Mouse (Mus musculus) Muller cell, postnatal 12 days (primary cell): ENCODE data around the gene Ssrp1.
A peak's percentile ranks its signal among the peaks of the same experiment; 100 is the strongest.

Experiments
- DNase-seq: peaks from one replicate; pipeline ENCODE4 v3.0.0-alpha.2; 2015; ENCODE audit errors: inconsistent ontology term

The Ssrp1 gene

DNA sequence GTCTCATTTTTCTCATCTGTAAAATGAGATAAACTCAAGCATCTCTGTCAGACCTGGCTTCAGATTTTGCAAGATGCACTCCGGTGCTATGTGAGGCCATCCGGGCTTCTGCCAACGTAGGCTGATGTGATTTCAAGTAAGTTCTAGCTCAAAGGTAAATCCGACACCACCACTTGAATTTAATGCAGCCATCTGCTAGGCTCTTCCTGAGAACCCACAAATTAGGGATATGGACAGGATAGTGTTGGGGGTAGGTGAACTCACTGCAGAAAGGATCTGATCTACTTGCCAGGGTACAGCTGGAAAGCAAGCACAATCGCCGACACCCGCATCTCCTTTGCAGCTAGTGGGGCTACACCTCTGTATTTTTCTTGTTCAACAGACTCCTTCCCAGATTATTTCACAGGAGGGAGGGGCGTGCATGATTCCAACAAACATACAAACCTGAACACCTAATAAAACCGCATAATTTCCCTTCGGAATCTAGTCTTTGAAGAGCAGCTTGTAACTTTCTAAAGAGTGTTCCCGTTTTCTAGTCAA lies 457 bp upstream of the Ssrp1 start:
- DNase-seq, result no peak

DNA sequence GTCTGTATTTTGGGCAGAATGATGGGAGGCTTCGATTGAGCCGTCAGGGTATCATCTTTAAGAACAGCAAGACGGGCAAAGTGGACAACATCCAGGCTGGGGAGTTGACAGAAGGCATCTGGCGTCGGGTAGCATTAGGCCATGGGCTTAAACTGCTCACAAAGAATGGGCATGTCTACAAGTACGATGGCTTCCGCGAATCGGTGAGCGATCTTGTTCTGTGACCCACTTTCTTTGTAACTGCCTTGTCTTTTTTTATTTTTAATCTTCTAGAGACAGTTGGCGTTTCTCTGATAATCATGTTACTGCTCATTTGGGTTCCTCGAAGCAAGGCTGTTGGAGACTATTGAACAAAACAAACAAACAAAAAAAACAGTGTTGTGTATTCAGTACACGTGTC lies 1.3 kb downstream of the Ssrp1 start:
- no peak for DNase-seq

DNA sequence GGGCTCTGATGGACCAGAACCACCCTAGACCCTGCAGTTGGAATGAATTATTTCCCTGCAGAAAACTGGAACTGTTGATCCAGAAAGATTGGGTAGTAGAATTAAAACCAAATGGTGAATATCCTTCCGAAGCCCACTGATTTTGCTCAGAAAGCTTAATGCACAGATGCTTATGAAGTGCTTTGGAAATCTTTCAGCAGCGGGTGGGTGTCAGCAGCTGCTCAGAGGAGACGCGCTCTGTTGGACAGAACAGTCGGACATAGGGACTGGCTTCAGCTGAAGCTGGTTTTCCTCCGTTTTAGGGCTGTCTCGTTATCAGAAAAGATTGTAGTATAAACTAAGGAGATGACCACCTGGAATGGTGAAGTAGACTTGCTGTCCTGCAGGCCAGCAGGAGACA lies 6.6 kb downstream of the Ssrp1 start:
- no peak for DNase-seq

DNA sequence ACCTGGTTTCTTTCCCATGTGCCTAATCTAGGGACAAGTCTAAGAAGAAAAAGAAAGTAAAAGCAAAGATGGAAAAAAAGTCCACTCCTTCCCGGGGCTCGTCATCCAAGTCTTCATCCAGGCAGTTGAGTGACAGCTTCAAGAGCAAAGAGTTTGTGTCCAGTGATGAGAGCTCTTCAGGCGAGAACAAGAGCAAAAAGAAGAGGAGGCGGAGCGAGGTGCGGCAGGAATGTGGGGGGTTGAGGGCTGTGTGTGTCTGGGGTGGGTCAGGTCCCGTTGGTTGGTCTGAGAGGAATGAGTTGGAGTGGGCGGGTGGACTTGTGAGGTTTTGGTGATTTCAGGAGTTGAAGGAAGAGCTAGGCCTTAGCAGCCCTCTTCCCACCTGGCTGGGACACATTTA lies 9.2 kb downstream of the Ssrp1 start:
- DNase-seq, result no peak

DNA sequence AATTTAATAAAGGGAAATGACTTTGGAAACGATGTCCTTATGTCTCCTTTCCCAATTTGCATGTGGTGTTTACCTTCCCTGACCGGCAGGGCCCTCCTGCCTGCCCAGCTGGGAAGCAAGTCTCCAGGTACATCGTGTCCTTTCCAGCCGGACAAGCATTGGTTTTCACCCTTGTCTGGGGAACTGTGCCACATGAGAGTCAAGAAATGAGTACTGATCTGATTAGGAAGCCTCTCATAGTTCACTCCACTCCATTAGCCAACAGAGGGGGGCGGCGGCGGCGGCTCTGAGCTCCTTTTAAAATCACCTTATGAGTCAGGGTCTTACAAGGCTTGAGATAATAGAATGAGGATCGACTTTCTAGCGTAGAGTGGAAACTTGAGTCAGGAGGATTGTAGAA lies 10.0 kb downstream of the Ssrp1 start:
- no peak for DNase-seq

DNA sequence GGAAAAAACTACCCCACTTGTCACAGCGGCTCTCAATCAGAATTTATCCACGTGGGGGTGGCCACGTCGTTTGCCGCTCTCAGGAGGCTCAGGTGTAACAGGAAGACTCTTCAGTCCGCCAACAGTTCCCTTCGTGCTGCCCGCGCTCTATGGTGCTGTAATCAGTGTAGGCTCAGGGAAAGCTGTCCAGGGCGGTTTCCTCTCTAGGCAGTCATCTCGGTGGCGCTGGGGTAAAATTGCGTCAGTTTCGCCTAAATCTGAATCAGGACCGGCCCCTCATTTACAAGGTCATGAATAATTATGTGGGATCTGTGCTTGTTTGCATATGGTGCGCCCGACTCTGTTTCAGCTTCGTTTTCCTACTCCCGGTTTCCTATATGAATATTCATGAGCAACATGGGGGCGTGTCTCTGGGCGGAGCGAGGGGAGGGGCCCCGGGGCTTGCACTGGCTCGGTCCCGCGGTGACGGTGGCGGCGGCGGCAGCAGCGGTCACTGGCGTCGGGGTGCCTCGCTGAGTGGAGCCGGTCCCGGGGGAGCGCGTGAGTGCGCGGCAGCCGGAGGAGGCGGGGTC lies 10.6 kb downstream of the Ssrp1 start, which contains the start of gene Tnks1bp1:
Tnks1bp1 (plus strand) TSS at position 427 of the 572 bp plus-strand sequence.
- DNase-seq, result peak; percentile 96

DNA sequence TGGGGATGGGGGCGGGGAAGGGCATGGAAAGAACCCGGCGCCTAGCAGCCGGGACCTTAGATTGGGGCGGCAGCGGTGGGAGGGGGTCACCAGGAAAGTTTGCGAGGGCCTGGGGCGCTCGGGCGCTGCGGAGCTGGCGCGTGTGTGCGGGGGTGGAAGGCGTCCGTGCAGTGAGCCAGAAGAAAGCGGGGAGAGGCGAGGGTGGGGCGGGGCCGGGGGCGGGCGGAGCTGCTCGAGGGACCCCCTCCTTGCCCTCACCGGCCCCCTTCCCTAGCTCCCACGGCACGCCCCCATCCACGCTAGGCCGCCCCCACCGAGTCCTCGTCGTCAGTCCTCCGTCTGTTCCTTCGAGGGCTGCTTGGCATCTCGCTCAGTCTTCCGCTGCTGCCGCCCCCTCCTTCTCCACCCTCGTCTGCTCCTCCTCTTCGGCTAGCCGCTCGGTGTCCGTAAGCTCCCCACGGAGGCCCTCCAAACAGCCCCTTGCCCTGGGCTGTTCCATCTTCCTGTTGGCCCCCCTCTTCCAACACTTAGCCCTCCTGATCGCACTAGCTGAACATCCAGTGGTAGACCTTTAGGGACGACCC lies 11.2 kb downstream of the Ssrp1 start:
- DNase-seq, result peak; percentile 80

DNA sequence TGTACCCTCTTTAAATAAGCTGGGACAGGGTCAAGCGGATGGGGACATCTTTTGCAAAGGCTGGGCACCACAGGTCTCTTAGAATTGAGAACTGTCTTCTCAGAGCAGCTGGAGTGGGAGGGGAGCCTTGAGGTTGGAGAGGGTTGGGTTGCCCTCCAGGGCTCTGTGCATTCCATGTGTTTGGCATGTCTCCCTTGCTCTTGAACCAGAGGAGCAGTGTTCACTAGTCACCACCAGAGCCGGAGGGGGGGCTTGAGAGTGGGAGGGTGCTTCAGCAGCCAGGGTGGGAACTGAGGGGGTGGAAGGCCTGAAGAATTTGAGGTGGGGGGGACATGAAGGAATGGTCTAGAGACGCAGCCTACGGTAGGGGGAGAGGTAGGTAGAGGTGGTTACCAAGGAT lies 12.2 kb downstream of the Ssrp1 start:
- peak; percentile 73 for DNase-seq

DNA sequence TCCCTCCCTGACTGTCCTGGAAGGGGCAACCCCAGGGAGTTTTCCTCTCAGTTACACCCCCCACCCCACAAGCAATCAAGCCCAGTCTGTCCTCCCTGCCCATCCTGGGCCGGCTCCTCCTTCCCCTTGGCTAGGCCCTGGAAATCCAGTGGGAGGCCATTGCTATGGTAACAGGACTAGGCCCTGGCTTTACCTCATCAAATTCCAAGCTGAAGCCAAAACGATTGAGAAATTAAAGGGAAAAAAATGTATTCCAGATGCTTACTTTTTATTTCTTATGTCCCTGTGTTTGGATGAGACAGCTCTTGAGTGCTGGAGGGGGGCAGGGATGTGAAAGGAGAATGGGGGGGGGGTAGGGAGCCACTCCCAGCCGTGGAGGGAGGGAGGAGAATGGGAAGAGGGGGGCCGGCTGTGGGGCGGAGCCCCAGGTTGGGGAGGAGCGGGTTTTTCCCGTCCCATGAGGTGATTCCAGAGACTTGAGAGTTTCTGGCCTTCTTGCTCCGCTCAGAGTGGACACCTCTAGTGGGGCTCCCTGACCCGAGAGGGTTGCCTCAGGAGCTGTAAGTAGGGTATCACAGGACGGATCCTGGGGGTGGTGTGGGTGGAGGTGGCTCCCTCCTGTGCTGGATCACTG lies 13.1 kb downstream of the Ssrp1 start:
- peak; percentile 94 for DNase-seq

DNA sequence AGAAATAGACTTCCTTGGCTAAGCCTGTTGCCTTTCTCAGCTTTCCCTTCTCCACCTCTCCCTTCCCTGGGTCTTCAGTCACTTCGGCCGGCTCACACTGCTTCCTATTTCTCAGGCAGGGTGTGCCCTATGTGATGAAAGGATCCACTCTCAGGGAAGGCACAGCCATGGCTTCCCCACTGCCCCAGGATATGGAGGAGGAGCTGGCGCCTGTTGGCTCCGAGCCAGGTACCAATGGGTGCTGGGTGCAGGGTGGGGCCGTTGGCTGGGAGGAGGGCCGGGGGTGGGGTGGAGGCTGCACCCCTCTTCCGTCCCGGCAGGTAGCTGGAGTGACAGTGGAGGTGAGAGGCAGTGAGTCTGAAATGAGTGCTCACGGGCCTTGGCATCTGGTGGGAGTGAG lies 13.7 kb downstream of the Ssrp1 start:
- DNase-seq, result no peak

DNA sequence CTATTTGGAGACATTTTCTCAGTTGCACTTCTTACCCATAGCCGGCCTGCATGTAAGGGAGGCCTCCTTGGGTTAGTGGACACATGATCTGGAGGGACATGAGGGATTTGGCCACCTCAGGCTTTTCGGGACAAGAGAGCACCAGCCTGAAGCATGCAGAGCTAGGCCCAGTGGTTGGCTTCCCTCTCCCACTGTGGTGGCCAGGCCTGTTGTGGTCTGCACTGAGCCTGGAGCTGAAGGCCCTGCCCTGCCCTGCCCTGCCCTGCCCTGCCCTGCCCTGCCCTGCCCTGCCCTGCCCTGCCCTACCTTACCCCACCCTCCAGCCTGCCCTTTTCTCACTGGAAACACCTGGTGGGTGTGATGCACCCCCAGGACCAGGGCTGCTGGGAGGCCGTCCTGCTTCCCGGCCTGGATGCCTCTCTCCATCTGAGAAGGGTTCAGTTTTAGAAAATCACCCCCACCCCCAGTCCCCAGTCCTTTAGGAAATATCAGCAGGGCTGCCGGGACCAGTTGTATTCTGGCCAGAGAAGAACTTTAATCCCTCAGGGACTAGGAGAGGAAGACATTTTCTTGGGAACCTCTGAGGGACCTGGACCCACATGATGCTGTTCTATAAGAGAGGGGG lies 16.3 kb downstream of the Ssrp1 start:
- DNase-seq, result no peak

DNA sequence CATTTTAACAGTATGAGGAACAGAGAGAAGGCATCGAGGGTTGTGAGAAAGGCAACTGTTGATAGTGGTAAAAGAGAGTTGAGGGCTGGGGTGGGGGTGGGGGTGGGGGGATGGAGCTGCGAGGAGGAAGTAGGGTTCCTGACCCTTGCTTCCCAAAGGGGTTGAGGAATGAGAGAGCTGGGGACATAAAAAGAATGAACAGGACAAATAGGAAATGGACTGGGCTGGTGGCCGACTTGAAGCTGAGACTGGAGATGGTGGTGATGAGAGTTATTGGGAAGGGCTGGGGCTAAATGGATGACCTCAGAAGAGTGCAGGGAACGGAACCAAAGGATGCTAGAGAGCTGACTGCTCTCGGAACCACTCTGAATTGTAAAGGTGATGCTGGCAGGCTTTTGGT lies 19.7 kb downstream of the Ssrp1 start:
- DNase-seq, result no peak

DNA sequence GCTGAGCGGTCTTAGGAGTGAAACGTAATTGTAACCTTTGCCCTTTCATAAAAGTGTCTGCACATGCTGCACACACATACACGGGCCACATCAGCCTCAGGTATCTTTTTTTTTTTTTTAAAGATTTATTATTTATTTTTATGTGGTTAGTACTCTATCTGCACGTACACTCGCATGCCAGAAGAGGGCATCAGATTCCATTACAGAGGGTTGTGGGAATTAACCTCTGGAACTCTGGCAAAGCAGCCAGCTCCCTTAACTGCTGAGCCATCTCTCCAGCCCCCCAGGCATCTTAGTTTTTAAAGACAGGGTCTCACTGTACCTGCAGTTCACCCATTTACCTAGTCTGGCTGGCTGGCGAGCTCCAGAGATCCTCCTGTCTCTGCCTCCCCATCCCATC lies 22.6 kb downstream of the Ssrp1 start:
- DNase-seq, result no peak

DNA sequence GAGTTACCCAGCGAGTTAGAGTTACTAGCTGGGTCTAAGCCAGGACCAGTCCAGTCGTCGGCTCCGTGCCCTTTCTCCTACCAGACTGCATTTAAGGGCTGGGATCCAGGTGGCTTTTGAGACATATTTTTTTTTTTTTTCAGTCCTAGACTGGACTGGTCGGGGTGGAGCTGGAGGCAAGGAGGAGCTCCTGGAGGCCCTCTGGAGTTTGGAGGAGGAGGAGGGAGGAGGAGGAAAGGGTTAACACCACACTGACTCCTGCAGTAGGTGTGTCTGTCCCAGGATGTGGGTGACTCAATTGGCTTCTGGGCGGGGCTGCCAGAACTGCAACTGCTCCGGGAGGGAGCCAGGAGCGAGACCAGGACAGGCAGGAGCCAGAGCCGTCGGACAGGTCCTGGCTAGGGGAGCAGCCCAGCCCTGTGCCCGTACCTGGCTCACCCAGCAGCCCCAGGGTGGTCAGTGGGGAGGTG lies 23.6 kb downstream of the Ssrp1 start:
- peak; percentile 68 for DNase-seq

DNA sequence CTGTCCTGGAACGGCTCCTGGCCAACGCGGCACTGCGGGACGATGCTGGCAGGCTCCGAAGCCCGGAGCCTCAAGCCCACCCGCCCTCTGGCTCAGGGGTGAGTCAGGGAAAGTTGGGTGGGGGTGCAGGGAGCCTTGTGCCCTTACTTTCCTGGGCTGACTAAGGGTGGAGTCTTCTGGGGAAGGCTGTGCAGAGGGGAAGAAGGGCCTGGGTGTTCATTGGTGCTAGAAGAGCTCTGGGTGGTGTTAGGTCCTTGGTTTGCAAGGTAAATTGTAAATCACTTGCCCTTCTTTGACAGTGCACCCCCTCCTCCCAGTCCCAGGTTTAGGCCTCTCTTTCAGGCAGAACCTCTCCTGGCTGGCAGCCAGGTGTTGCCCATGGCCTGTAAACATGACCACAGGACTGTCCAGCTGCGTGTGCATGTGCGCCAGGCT lies 24.1 kb downstream of the Ssrp1 start:
- peak; percentile 42 for DNase-seq

DNA sequence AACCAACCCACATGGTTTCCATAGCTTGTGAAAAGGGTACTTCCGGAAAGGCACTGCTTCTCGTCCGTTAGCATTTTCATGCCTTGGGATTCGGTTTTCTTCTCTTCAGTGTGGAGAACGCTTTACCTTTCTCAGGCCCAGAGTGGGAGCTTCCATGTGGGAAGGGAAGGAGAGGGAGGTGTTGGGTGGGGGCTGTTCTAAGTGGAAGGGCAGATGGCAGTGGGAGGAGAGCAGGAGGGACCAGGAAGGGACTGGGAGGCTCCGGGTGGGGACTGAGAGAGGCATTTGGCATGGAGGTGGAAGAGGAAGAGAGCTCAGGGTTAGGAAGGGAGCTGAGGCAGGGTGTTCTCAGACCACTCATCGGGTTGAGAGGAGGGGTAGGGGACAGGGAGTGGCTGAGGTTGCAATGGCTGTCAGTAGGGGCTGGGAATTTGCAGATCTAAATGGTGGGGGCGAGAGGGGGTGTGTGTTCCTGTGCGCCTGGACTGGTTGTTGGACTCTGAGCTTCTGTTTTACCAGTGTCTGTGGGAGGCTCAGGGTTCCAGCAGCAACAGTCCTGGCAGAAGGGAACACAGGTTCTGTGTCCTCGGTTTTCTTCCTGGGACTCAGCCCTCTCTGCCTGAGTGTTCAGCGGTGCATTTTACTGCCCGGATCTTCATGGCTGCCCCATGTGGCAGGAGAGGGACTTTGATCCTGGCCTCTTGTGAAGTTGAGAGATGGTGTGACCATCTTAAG lies 28.3 kb downstream of the Ssrp1 start:
- no peak for DNase-seq

DNA sequence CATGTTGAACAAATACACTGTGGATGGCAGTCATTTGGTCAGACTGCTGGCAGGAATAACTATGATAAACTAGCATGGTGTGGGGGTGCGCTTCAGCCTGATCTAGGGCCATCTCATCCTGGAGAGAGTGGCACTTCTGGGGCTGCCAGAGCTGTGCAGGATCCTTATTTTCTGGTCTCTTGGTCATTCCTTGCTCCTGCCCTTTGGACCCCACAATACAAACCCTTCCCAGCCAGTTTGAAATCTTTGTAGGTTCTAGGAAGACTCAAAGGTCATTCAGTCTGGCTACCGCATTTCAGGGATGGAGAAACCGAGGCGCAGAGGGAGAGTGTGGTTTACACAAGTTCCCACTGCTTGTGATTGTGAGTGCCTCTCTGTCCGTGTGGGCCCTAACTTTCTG lies 29.9 kb downstream of the Ssrp1 start:
- DNase-seq, result no peak

DNA sequence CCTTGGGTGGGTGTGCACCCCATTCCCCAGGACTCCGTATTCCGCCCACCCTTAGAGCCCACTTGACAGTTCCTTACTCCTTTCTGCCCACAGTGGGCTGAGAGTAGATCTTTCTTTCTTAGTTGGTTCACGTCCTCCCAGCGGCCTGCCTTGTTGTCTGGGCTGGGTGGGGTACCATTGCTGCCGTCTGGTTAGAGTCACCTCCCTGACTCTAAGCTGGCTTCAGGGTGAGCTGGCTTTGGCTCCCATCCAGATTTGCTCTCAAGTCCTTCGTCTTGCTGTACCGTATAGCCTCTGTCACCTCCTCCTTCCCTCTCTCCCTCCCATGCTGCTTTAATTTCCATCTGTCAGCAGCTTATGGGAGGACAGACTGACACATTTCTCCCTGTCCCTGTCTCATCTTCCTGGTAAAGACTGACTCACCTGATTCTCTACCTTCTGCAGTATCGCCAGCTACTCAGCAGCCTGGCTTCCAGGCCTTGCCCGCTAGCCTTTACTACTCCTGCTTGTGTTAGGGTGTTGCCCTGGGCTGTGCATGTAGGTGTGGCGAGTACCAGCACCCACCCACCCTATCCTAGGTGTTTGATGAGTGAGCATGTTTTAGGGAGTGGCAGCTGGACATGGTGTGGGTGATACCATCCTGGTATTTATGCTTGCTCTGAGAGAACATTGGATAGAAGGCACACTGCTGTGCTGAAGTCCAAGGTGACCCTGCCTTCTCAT lies 31.0 kb downstream of the Ssrp1 start:
- DNase-seq, result no peak

DNA sequence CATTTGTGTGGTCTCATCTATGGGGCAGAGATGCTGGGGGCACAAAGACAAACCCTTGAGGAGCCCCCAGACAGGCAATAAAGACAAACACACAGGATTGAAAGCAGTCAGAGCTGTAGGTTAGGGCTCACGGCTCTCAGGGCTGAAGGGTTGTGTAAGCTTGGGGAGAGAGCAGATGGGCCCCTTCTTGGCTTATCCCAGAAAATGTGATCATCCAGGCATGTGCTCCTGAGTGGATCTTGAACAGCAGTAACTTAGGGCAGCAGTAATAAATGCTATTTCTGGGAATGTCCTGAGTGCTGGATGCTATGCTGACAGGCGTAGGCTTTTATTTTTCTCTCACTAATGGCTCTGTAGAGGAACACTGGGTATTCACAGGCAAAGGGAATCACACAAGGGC lies 31.6 kb downstream of the Ssrp1 start:
- DNase-seq, result no peak

DNA sequence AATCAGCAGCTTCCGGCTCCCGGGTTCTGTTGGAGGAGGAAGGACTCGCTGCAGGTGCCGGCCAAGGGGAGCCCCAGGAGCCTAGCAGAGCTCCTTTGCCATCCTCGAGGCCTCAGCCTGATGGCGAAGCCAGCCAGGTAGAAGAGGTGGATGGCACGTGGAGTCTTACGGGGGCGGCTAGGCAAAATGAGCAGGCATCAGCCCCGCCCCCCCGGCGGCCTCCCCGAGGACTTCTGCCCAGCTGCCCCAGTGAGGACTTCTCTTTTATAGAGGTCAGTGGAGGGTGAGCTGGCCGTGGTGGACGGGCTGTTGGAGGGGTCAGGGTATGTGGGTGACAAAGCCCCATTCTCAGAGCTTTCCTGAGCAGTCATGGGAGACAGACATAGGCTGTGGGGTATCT lies 33.1 kb downstream of the Ssrp1 start:
- no peak for DNase-seq

DNA sequence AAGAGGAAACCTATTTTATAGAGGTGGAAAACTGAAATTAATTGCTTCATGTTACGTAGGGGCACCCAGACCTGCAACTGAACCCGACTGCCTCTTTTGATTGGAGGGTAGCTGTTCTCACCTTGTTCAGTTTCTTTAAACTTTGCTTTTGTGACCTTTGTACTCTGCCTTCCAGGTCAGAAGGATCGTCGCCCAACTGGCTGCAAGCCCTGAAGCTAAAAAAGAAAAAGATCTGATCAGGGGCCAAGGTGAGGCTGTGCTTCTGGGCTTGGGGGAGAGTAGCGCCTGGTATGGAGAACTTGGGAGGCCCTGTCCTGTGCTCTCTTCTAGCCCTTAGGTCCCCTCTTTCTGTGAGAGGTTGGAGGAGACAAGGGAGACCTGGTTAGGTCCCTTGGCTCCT lies 34.9 kb downstream of the Ssrp1 start:
- DNase-seq, result no peak
